Mouse (Mus musculus) lung, adult 2 months (tissue): ENCODE data around the gene Nfyc. TPM values are rescaled to one million over a fixed set of nuclear protein-coding genes. Genes with fewer than 3 reads are reported as not detected.
A peak's percentile ranks its signal among the peaks of the same experiment; 100 is the strongest.

ENCODE experiments used
- DNase-seq: peaks from one replicate; pipeline ENCODE4 v3.0.0; 2022
- H3K4me1 ChIP-seq: fragments of 200-500 bp; 2 replicates; pipeline ENCODE4 v1.6.1; 2011; ENCODE audit warnings: low read length; ENCODE audit not compliant: control insufficient read depth, insufficient read depth
- H3K4me3 ChIP-seq: fragments of 200-500 bp; replicated peaks from 2 replicates; pipeline ENCODE3; 2011; ENCODE audit warnings: low read depth, mild to moderate bottlenecking, control low read depth, low read length; ENCODE audit errors: extremely low read depth
- CTCF ChIP-seq: fragments of 200-500 bp; IDR thresholded peaks from 2 replicates; pipeline ENCODE4 v1.5.1; 2011; ENCODE audit warnings: mild to moderate bottlenecking, low read length, control low read depth; ENCODE audit not compliant: insufficient read depth
- POLR2A ChIP-seq: fragments of 200-500 bp; IDR thresholded peaks from 2 replicates; pipeline ENCODE4 v1.6.1; 2011; ENCODE audit warnings: low read depth, mild to moderate bottlenecking, control low read depth, low read length, borderline replicate concordance; ENCODE audit errors: extremely low read depth
- WGBS: fragments of 180-500 bp; shearing (Covaris S2); methylation state at CpG from one replicate; pipeline ENCODE4 v1.1.7; 2018; 5-methylcytosine and 5-hydroxymethylcytosine counted together
- polyA plus RNA-seq: library from polyadenylated mRNA; depleted of rRNA; stranded (reverse); fragments of >200 nt; gene quantifications from 2 replicates; pipeline ENCODE4 v1.2.3, GENCODE M21; 2012

Gene Nfyc
- polyA plus RNA-seq, 1 experiment = 143 TPM

GRCm38 (mm10) chr4:120856376-120856775 lies 25.0 kb upstream of the Nfyc start:
- WGBS = 49% methylated on average over 4 of the region's 5 CpGs
- no peak for DNase-seq
- TF ChIP-seq POLR2A (no peak), CTCF (no peak)

DNA sequence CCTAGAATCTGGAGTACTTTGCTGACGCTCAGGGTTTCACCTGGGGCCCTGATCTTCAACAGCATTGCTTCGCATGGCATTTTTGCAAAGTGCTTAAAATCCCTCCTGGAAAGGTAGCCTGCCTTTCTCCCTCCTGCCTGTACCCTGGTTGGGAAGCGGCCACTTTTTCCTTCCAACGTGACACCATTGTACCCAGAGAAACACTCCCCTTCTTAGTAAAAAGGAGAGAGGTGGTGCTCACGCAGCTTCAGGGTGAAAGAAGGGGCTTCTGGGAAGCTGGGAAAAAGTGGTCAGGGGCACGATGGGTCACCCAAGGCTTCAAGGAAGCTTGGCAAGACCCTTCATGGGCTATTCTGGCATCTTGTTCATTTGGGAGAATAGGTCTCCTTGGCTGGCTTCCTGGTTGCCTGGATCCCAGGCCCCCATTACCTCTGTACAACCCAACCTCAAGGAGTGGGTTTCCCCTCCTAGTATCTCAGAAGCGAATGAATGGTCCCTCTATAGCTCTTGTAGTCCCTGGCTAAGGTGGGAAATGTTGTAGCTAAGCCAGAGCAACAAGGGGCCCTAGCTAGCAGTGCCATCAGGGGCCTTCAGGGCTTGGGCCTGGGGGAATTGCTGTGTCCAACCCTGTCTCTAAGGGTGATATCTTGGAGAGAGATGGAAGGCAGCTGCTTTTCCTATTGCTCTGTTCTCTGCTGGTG lies 24.1 kb upstream of the Nfyc start:
- WGBS = 44% methylated on average over 7 of the region's 7 CpGs
- TF ChIP-seq CTCF (no peak), POLR2A (no peak)
- Histone ChIP-seq H3K4me3 (no peak overlapping the region), H3K4me1 (no peaks in the 10 kb centered on the region)
- no peak for DNase-seq

More at GRCm38 (mm10) chr4:120856376-120856775, 25.0 kb upstream of the Nfyc start:
- no peak overlapping the region for H3K4me3 ChIP-seq
- no peaks in the 10 kb centered on the region for H3K4me1 ChIP-seq

DNA sequence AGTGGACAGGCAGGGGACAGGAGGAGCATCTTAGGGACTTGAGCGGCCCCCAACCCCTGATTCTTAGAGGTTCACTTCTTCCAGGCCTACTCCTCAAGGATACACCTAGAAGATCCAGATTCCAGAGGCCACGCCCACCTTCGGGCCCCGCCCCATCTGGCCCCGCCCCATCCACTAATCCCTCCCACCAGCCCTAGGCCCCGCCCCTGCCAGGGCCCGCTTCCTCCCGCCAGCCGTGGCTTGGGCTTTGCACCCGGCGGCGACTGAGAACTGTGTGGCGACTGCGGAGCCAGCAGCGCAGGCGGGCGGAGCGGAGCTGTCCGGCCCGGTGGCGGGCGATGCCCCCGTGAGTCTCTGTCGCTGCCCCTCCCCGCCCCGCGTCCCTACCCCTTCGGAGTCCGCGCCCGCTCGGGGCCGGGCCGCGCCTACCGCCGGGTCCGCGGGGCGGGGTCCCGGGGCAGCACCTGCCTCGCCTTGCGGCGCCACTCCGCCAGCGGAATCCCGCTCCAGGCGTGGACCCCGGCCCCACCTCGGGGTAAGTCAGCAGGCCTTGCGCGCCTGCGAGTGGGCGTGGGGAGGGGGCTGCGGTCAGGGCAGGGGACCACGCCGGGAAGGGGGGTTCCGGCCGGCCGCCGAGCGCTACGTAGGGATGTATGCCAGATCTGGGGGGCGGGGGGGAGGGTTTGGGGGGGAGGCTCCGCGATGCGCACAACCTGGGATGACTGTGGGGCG lies 23.4 kb upstream of the Nfyc start, which contains the start of gene Rims3:
Gene Rims3, plus strand, starts transcription at position 229 of the 732 bp plus-strand sequence.
- WGBS = 3% methylated on average over 55 of the region's 68 CpGs
- Histone ChIP-seq H3K4me3 (peak within 1 kb of the TSS; percentile 11), H3K4me1 (no peaks in the 10 kb centered on the region)
- TF ChIP-seq POLR2A (no peak), CTCF (no peak)
- DNase-seq = peak; percentile 11

GRCm38 (mm10) chr4:120850946-120851345 lies 19.6 kb upstream of the Nfyc start:
- no peak overlapping the region for H3K4me3 ChIP-seq
- WGBS = 2% methylated on average over 10 of the region's 10 CpGs
- peak; percentile 65 for DNase-seq
- TF ChIP-seq POLR2A = no peak
- TF ChIP-seq CTCF = peak; percentile 88
- H3K4me1 ChIP-seq = no peaks in the 10 kb centered on the region

DNA sequence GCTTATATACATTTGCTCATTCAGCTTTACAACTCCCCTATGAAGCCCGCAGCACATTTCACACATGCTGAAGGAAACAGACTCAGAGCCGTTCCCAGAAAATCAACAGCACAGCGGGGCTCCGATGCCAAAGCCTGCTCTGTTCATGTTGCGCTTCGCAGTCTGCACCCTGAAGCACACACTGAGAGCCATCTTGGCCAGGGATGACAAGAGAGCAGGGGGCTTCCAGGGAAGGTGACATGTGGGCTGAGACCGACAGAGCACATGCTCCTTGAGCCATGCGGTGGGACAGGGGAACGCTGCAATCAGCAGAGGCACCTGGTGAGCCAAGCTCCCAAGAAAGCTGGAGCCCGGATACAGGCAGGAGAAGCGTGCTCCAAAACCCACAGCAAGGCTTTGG lies 18.1 kb upstream of the Nfyc start:
- Histone ChIP-seq H3K4me3 (no peak overlapping the region), H3K4me1 (no peaks in the 10 kb centered on the region)
- 68% methylated on average over 11 of the region's 11 CpGs for WGBS
- no peak for DNase-seq
- TF ChIP-seq POLR2A (no peak), CTCF (no peak)

DNA sequence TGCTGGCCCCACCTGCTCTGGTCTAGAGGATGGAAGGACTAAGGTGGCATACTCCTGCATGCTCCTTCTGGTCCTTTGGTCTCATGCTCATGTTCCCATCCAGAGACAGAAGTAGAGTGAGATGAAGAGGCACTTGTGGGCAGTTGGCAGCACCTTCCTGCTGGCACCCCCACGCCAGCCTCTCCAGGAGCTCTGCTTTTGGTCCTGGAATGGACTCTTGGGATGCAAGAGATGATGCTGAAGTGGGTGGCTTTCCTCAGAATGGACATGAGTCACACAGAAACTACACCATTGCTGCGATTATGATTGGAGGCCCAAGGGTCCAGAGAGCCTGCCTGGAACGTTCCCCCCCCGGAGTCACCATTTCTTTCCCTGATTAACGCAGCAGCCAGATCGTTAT lies 17.5 kb upstream of the Nfyc start:
- no peaks in the 10 kb centered on the region for H3K4me1 ChIP-seq
- DNase-seq = no peak
- no peak overlapping the region for H3K4me3 ChIP-seq
- TF ChIP-seq POLR2A = no peak
- no peak for TF ChIP-seq CTCF
- WGBS = 72% methylated on average over 6 of the region's 6 CpGs

DNA sequence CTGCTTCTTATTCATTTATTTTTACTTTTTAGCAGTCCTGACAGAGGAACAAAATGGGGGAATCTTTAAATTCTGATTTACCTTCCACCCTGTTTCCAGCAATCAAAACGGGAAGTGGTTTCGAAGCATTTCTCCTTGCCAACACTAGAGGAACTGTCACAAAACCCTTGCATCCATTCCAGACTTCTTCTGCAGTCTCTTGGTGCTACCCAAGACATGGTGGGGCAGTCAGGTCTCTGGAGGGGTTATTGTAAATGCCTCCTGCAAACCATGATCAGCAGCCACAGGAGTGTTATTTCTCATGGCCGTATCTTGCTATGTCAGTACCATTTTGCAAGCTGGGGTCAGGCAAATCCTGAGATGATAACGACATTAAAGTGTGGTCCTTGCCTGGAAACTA lies 13.7 kb upstream of the Nfyc start:
- Histone ChIP-seq H3K4me1 (no peaks in the 10 kb centered on the region), H3K4me3 (no peak overlapping the region)
- TF ChIP-seq CTCF = no peak
- TF ChIP-seq POLR2A = no peak
- no peak for DNase-seq
- WGBS = 62% methylated on average over 4 of the region's 4 CpGs

DNA sequence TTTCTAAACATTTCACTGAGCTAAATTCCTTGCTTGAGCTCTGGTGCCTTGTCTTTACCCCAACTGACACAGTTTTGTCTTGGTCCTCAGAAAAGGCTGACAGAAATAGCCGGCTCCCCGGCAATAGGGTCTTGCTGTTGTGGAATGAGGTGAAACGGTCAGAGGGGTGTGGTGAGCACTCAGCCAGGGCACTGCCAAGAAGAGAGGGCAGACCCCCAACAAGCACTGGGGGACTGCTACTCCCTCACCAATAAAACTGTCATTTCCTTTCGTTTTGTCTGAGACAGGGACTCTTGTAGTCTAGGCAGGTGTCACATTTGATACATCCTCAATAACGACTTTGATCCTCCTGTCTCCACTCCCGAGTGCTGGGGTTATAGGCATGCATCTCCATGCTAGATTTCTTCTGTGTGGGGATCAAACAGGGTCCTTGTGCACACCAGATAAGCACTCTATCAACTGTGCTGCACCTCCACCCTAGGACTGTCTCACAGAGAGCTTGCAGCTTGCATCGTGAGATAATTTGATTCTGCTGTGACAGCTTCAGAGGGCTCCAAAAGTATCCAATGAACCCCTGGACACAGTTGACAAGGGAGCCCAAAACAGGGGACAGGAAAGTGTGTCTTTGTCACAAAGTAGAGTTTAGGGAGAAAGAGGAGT lies 13.2 kb upstream of the Nfyc start:
- Histone ChIP-seq H3K4me1 (no peaks in the 10 kb centered on the region), H3K4me3 (no peak overlapping the region)
- DNase-seq = no peak
- TF ChIP-seq POLR2A (no peak), CTCF (no peak)
- 46% methylated on average over 7 of the region's 7 CpGs for WGBS

- WGBS = 81% methylated on average over 3 of the region's 3 CpGs
- DNase-seq = no peak
Observed at GRCm38 (mm10) chr4:120841342-120841741, 10.0 kb upstream of the Nfyc start.

More at GRCm38 (mm10) chr4:120841342-120841741, 10.0 kb upstream of the Nfyc start:
- Histone ChIP-seq H3K4me3 (no peak overlapping the region), H3K4me1 (no peaks in the 10 kb centered on the region)
- TF ChIP-seq CTCF (no peak), POLR2A (no peak)
